Mouse (Mus musculus) bone marrow macrophage, adult 2 months (primary cell): Measurements from ENCODE around the gene Glipr2. TPM values are rescaled to one million over a fixed set of nuclear protein-coding genes. Genes with fewer than 3 reads are reported as not detected.
A peak's percentile ranks its signal among the peaks of the same experiment; 100 is the strongest.

ENCODE experiments used
- H3K27ac ChIP-seq: 2 replicates; pipeline ENCODE4 v1.5.1; 2012; ENCODE audit warnings: low read depth, low read length; ENCODE audit not compliant: insufficient read depth
- H3K4me1 ChIP-seq: 2 replicates; pipeline ENCODE4 v1.6.1; 2012; ENCODE audit warnings: low read length; ENCODE audit not compliant: control insufficient read depth, insufficient read depth
- H3K4me3 ChIP-seq: 2 replicates; pipeline ENCODE4 v1.5.1; 2012; ENCODE audit warnings: mild to moderate bottlenecking, low read length, moderate library complexity; ENCODE audit not compliant: insufficient read depth
- CTCF ChIP-seq: IDR thresholded peaks from 2 replicates; pipeline ENCODE4 v1.5.1; 2012; ENCODE audit warnings: low read depth, mild to moderate bottlenecking, low read length, moderate library complexity
- POLR2A ChIP-seq: IDR thresholded peaks from 2 replicates; pipeline ENCODE4 v1.6.1; 2012; ENCODE audit warnings: mild to moderate bottlenecking, low read depth, low read length, borderline replicate concordance
- polyA plus RNA-seq: library from polyadenylated mRNA; stranded (reverse); fragments of >200 nt; gene quantifications from 2 replicates; pipeline ENCODE4 v1.2.4, GENCODE M21; 2012; ENCODE audit not compliant: missing spikeins, insufficient read depth, insufficient read length

Glipr2 gene
- polyA plus RNA-seq, 1 experiment: 1.8 TPM

GRCm38 (mm10) chr4:43942421-43942820 lies 14.8 kb upstream of the Glipr2 start:
- Histone ChIP-seq H3K27ac (no peak overlapping the region), H3K4me3 (no peak overlapping the region), H3K4me1 (no peaks in the 10 kb centered on the region)
- TF ChIP-seq CTCF: no peak
- TF ChIP-seq POLR2A: no peak

GRCm38 (mm10) chr4:43947571-43947970 lies 9.6 kb upstream of the Glipr2 start:
- H3K4me3 ChIP-seq: no peak overlapping the region
- H3K4me1 ChIP-seq: no peaks in the 10 kb centered on the region
- H3K27ac ChIP-seq: no peak overlapping the region
- TF ChIP-seq CTCF: no peak
- TF ChIP-seq POLR2A: no peak

- peaks cover 25% of the 10 kb centered on the region for H3K4me1 ChIP-seq
- TF ChIP-seq CTCF: no peak
- no peak for TF ChIP-seq POLR2A
- H3K4me3 ChIP-seq: peak overlapping the region; percentile 81
- H3K27ac ChIP-seq: no peak overlapping the region
Observed at GRCm38 (mm10) chr4:43957846-43958461, 753 bp downstream of the Glipr2 start.

DNA sequence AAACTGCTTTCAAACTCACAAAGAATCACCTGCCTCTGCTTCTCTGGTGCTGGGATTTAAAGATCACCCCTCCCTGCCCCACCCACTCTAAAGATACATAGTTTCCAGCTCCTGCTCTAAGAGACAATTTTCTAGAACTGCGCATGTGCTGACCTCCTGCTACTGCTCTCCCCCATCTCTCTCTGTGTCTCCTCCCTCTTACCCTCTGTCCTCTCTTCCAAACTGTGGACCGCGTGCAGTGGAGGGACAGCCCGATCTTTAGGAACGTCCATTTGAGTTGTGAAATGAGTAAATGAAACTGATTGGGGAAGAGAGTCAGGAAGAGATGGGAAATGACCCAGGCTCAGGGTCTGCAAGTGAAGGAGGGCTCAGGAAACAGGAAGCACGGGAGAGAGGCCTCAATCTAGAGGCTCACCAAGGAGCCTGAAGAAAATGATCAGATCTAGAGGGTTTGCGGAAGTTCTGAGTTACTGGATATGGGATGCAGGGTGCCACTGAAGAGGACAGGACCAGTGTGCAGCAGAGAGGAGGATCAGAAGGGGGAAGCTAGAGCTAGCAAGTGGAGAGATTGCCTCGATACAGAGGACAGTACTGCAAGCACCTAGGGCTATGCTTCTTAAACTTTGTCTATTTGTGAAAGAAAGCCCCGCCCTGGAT lies 2.5 kb downstream of the Glipr2 start:
- Histone ChIP-seq H3K4me3 (peak overlapping the region; percentile 43), H3K4me1 (peaks cover 38% of the 10 kb centered on the region), H3K27ac (peak overlapping the region; percentile 80)
- no peak for TF ChIP-seq POLR2A
- no peak for TF ChIP-seq CTCF

- H3K4me1 ChIP-seq: peaks cover 43% of the 10 kb centered on the region
- TF ChIP-seq POLR2A: no peak
- TF ChIP-seq CTCF: no peak
- peak overlapping the region; percentile 43 for H3K4me3 ChIP-seq
- peak overlapping the region; percentile 80 for H3K27ac ChIP-seq
Observed at GRCm38 (mm10) chr4:43960207-43960606, 3.0 kb downstream of the Glipr2 start.

- Histone ChIP-seq H3K27ac (peak overlapping the region; percentile 61), H3K4me1 (peaks cover 54% of the 10 kb centered on the region), H3K4me3 (peak overlapping the region; percentile 29; the same call in 1 of the 2 replicates)
- TF ChIP-seq CTCF (no peak), POLR2A (no peak)
Observed at GRCm38 (mm10) chr4:43964326-43964833, 7.2 kb downstream of the Glipr2 start.

DNA sequence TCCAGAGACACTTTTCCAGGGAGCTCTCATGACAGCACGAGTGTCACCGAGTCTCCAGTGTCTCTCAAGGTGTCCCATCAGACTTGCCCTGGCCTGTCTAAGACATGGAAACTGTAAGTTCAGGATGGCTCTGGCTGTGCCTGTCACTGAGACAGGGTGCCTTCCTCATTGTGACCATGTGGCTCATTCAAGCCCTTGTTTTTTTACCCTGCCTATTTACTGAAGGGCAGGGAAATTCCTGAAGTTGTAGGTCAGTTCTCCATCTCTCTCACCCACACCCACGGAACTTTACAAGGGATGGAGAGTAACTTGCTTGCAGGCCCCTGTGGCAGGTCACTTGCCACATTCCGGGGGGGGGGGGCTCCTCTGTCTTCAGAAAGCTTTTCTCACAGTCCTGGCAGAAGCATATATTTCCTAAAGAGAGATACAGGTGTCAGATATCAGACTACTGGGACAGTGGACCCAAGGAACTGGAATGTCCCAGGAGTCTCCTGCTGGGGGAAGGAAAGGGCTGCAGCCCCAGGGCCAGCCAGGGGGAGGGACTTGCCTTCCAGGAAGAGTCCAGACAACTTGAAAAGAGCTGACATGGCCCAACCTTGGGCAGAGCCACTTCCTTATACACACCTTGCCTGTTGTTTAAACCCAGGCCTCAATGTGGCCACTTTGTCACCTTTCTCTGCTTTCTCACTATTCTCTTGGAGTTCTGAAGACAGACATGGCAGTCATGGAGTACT lies 7.9 kb downstream of the Glipr2 start:
- Histone ChIP-seq H3K27ac (peak overlapping the region; percentile 61; the same call in 1 of the 2 replicates), H3K4me1 (peaks cover 50% of the 10 kb centered on the region), H3K4me3 (no peak overlapping the region)
- TF ChIP-seq POLR2A: no peak
- no peak for TF ChIP-seq CTCF

DNA sequence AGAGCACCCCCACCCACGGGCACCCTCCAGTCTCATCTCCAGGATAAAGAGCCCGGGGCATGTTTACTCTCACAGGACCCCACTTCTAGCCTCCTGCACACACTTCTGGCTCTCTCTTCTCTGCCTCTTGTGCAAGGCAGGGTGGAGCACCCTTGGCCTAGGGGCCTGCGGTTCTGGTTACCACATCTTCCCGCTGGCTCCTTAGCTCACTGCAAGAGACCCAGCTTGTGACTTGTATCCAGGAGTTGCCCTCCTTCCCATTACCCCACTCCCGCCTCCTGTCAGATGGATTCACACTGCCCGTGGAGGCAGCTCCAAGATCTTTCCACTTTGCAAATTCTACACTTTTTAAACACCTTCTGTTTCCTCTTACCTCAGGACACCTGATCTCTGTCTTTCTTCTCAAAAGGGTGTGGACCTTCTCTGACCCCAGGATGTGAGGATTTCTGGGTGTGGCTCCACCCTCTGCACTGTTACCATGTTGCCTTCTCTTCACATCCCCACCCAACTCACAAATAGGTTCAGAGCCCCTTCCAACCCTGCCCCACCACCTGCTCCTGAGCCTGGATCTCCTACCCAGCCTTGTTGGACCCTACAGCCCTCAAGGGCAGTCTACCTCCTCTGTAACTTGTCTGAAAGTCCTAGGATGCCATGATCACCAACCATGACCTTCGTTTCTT lies 8.8 kb downstream of the Glipr2 start:
- Histone ChIP-seq H3K27ac (no peak overlapping the region), H3K4me3 (no peak overlapping the region), H3K4me1 (peaks cover 43% of the 10 kb centered on the region)
- TF ChIP-seq CTCF: no peak
- TF ChIP-seq POLR2A: no peak

DNA sequence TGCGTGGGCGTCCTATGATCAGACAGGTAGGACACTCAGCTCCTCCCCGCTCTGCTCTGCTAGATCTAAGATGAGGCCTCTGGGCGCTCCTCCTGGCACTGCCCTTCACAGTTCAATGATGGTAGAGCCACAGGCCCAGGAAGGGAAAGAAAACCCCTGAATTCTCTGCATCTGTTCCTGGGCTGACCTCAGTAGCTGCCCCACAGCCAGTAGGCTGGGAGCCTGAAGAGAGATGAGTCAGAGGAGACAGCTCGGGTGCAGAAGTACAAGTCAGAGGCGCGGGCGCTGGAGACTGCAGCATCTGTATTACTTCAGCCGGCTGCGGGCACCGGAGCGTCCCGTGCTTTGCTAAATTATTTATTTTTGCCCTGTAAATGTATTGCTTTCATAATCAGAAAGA lies 11.4 kb downstream of the Glipr2 start:
- peaks cover 53% of the 10 kb centered on the region for H3K4me1 ChIP-seq
- no peak overlapping the region for H3K4me3 ChIP-seq
- H3K27ac ChIP-seq: no peak overlapping the region
- TF ChIP-seq CTCF (no peak), POLR2A (no peak)
